ENCODE assay signal across 21 mouse cellular contexts in genomic region chr5:114578361-114578760, GRCm38 (mm10). TPM values are rescaled to one million over a fixed set of nuclear protein-coding genes. Genes with fewer than 3 reads are reported as not detected.
DNase-seq lines count a peak whose midpoint lies in the region; ATAC-seq and TF ChIP-seq lines count a peak whose summit lies in the region.
"Had no signal": no experiment of that assay in that cellular context is flagged by ENCODE, and none has a peak within 500 bp of the region (broad histone marks: within the 10 kb centered on the region; RNA-seq: fewer than 3 reads in every experiment).

No protein-coding gene starts in this region.

- no peak for ATAC-seq in hindbrain, embryonic 12.5 days (ENCODE audit: low FRiP score)
- no peak for ATAC-seq in hindbrain, embryonic 11.5 days (ENCODE audit: low FRiP score)
- ATAC-seq in forebrain, embryonic 12.5 days (ENCODE audit: low FRiP score) = no peak
- ATAC-seq in midbrain, embryonic 14.5 days (ENCODE audit: low FRiP score, low TSS enrichment) = no peak
- no peak for ATAC-seq in monocyte, adult 5-6 weeks (replicated peaks; ENCODE audit: insufficient number of reproducible peaks, low FRiP score, low TSS enrichment, poor library complexity, severe bottlenecking)

- H3K4me2 ChIP-seq in hindbrain, embryonic 12.5 days (replicated peaks) = peak overlapping the region; percentile 24; the same call in 1 of the 2 replicates
- no peak overlapping the region for H3K4me2 ChIP-seq in hindbrain, embryonic 11.5 days (replicated peaks; ENCODE audit: low read depth, low read length)
- H3K4me2 ChIP-seq in forebrain, embryonic 12.5 days = peak overlapping the region; percentile 29; the same call in 1 of the 2 replicates
- peak overlapping the region; percentile 22 for H3K4me2 ChIP-seq in midbrain, embryonic 14.5 days (ENCODE audit: low read length)
- H3K4me2 ChIP-seq: embryonic facial prominence, embryonic 12.5 days; heart, embryonic 15.5 days; limb, embryonic 13.5 days had no signal

- WGBS in hindbrain, embryonic 12.5 days = 48% methylated on average over 20 of the region's 20 CpGs
- 42% methylated on average over 20 of the region's 20 CpGs for WGBS in hindbrain, embryonic 11.5 days
- 29% methylated on average over 20 of the region's 20 CpGs for WGBS in forebrain, embryonic 12.5 days
- WGBS in midbrain, embryonic 14.5 days = 11% methylated on average over 20 of the region's 20 CpGs

- 0 out of 2 replicates have a peak, but pooled peaks cover 4% of the 10 kb centered on the region for H3K36me3 ChIP-seq in hindbrain, embryonic 12.5 days
- no peaks in the 10 kb centered on the region for H3K36me3 ChIP-seq in hindbrain, embryonic 11.5 days (ENCODE audit: control insufficient read depth, insufficient read depth, low read length)
- peaks cover 34% of the 10 kb centered on the region for H3K36me3 ChIP-seq in E14TG2a.4 (ENCODE audit: insufficient read depth, low read length)
- H3K36me3 ChIP-seq in forebrain, embryonic 12.5 days (replicated peaks) = no peaks in the 10 kb centered on the region
- H3K36me3 ChIP-seq in midbrain, embryonic 14.5 days (ENCODE audit: control insufficient read depth, insufficient read depth, low read length) = 0 out of 2 replicates have a peak, but pooled peaks cover 6% of the 10 kb centered on the region
- H3K36me3 ChIP-seq: embryonic facial prominence, embryonic 12.5 days; heart, embryonic 15.5 days; limb, embryonic 13.5 days had no signal

- DNase-seq in hindbrain, embryonic 11.5 days (ENCODE audit: low spot score) = no peak
- peak; percentile 74 for DNase-seq in midbrain, embryonic 14.5 days
- no peak for DNase-seq in urinary bladder, postnatal 10 days (ENCODE audit: low spot score)
- DNase-seq in frontal cortex, postnatal 10 days (ENCODE audit: low spot score in 2 of 2) = no peak
- DNase-seq: adrenal gland, postnatal 14 days; cerebellum, adult 18-20 months; gastrocnemius, adult 2 months; heart, adult 11 months; kidney, adult 9 months; kidney, postnatal 36 days; lung, postnatal 14 days; thymus, postnatal 36 days had no signal

- H3K27ac ChIP-seq in hindbrain, embryonic 12.5 days = peak overlapping the region; percentile 13; the same call in 1 of the 2 replicates
- no peak overlapping the region for H3K27ac ChIP-seq in hindbrain, embryonic 11.5 days (ENCODE audit: low read depth, low read length)
- H3K27ac ChIP-seq in forebrain, embryonic 12.5 days = peak overlapping the region; percentile 63; the same call in 1 of the 2 replicates
- H3K27ac ChIP-seq in midbrain, embryonic 14.5 days (replicated peaks; ENCODE audit: low read depth, low read length) = 0 out of 2 replicates have a peak overlapping the region, but pooled peaks have one; percentile 26
- H3K27ac ChIP-seq: embryonic facial prominence, embryonic 12.5 days; gastrocnemius, adult 2 months; heart, embryonic 15.5 days; limb, embryonic 13.5 days had no signal

- no peaks in the 10 kb centered on the region for H3K9me3 ChIP-seq in hindbrain, embryonic 12.5 days (replicated peaks)
- H3K9me3 ChIP-seq in hindbrain, embryonic 11.5 days (ENCODE audit: control insufficient read depth, low read length) = no peaks in the 10 kb centered on the region
- H3K9me3 ChIP-seq in E14TG2a.4 (ENCODE audit: low read length) = no peaks in the 10 kb centered on the region
- no peaks in the 10 kb centered on the region for H3K9me3 ChIP-seq in forebrain, embryonic 12.5 days
- H3K9me3 ChIP-seq in midbrain, embryonic 14.5 days (ENCODE audit: control insufficient read depth, low read length) = no peaks in the 10 kb centered on the region
- H3K9me3 ChIP-seq: embryonic facial prominence, embryonic 12.5 days; heart, embryonic 15.5 days; limb, embryonic 13.5 days; megakaryocyte, embryonic 14.5 days had no signal

- peaks cover 84% of the 10 kb centered on the region for H3K4me1 ChIP-seq in hindbrain, embryonic 12.5 days
- peaks cover 37% of the 10 kb centered on the region for H3K4me1 ChIP-seq in hindbrain, embryonic 11.5 days (replicated peaks; ENCODE audit: control insufficient read depth, insufficient read depth, low read length)
- peaks cover 69% of the 10 kb centered on the region for H3K4me1 ChIP-seq in E14TG2a.4 (replicated peaks; ENCODE audit: low read depth, low read length)
- peaks cover 90% of the 10 kb centered on the region for H3K4me1 ChIP-seq in forebrain, embryonic 12.5 days
- peaks cover 64% of the 10 kb centered on the region for H3K4me1 ChIP-seq in midbrain, embryonic 14.5 days (ENCODE audit: control insufficient read depth, insufficient read depth, low read length)
- H3K4me1 ChIP-seq: megakaryocyte, embryonic 14.5 days had no signal

- no peak overlapping the region for H3K9ac ChIP-seq in hindbrain, embryonic 12.5 days
- H3K9ac ChIP-seq in hindbrain, embryonic 11.5 days (ENCODE audit: low read depth, low read length) = no peak overlapping the region
- H3K9ac ChIP-seq in forebrain, embryonic 12.5 days = no peak overlapping the region
- no peak overlapping the region for H3K9ac ChIP-seq in midbrain, embryonic 14.5 days (replicated peaks; ENCODE audit: low read length)
- H3K9ac ChIP-seq: embryonic facial prominence, embryonic 12.5 days; heart, embryonic 15.5 days; limb, embryonic 13.5 days had no signal

- H3K4me3 ChIP-seq in hindbrain, embryonic 12.5 days = no peak overlapping the region
- no peak overlapping the region for H3K4me3 ChIP-seq in hindbrain, embryonic 11.5 days (ENCODE audit: low read depth, low read length)
- H3K4me3 ChIP-seq in E14TG2a.4 (replicated peaks; ENCODE audit: low read length) = peak overlapping the region; percentile 37; the same call in 1 of the 2 replicates
- no peak overlapping the region for H3K4me3 ChIP-seq in forebrain, embryonic 12.5 days (replicated peaks)
- no peak overlapping the region for H3K4me3 ChIP-seq in midbrain, embryonic 14.5 days (replicated peaks; ENCODE audit: low read depth, low read length)
- H3K4me3 ChIP-seq: embryonic facial prominence, embryonic 12.5 days; gastrocnemius, adult 2 months; heart, embryonic 15.5 days; limb, embryonic 13.5 days; megakaryocyte, embryonic 14.5 days had no signal

- TF ChIP-seq CTCF in E14TG2a.4 (conservative IDR thresholded peaks at IDR 0.05; ENCODE audit: low read length) = no peak

- H3K27me3 ChIP-seq in hindbrain, embryonic 12.5 days = peaks cover 7% of the 10 kb centered on the region; the same call in 1 of the 2 replicates
- peaks cover 2% of the 10 kb centered on the region; the same call in 1 of the 2 replicates for H3K27me3 ChIP-seq in hindbrain, embryonic 11.5 days (ENCODE audit: control insufficient read depth, insufficient read depth, low read length)
- 0 out of 2 replicates have a peak, but pooled peaks cover 2% of the 10 kb centered on the region for H3K27me3 ChIP-seq in E14TG2a.4 (ENCODE audit: insufficient read depth, low read length)
- peaks cover 40% of the 10 kb centered on the region for H3K27me3 ChIP-seq in forebrain, embryonic 12.5 days
- H3K27me3 ChIP-seq in midbrain, embryonic 14.5 days (ENCODE audit: control insufficient read depth, insufficient read depth, low read length) = no peaks in the 10 kb centered on the region; the same call in 1 of the 2 replicates

RNA-seq across cellular contexts. Expression of gene Fam222a, which starts 10.5 kb away (rescaled TPM):
- 9.4 and 9.9 TPM in 2 replicates for polyA plus RNA-seq in hindbrain, embryonic 12.5 days (2016; fragmentation: Nextera tagmentation; extraction: Ambion mirVana)
- 4.8 and 6.5 TPM in 2 replicates for polyA plus RNA-seq in hindbrain, embryonic 11.5 days (2014; fragmentation: Nextera tagmentation; extraction: Ambion mirVana)
- 6.9 and 10.2 TPM in 2 replicates for polyA plus RNA-seq in forebrain, embryonic 12.5 days (2016; fragmentation: Nextera tagmentation; extraction: Ambion mirVana)
- polyA plus RNA-seq in midbrain, embryonic 14.5 days (2014; fragmentation: Nextera tagmentation; extraction: Ambion mirVana) = 5.7 and 7.0 TPM in 2 replicates
- total RNA-seq in monocyte, adult 5-6 weeks (2017) = 0.75 TPM in 1 of 3 replicates, not detected in the others
- total RNA-seq: CH12.LX had no signal
